Mouse (Mus musculus) cerebellum, postnatal 36 days (tissue): ENCODE results near the gene Gm29554.
"Not testable (repeated sequence)": the region's sequence is repeated elsewhere in the genome, so short reads cannot be mapped to it uniquely, and the experiment has no call there.

ENCODE experiments used
- DNase-seq, 2 experiments: peaks; one replicate each; pipeline ENCODE4 v3.0.0; 2021 to 2022; ENCODE audit warnings: mixed read lengths in 2 of 2

Gm29554 gene

DNA sequence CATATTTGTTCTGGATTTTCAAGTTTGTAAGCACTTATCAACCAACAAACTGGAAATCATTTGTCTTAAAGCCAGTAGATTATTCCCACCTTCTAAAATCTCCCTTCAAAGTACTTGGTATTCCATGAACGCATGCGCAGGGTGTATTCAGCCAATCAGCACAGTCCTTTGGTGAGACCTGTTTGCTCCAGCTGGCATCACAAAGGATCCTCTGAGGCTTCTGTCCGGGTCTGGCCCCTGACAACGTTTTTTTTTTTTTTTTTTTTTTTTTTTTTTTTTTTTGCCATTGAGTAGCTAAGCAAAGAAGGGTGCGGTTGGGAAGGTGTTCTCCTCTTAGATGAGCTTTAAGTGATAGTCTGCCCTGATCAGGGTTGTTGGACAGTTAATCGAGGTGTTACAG is at the start of gene Gm29554:
Gene Gm29554 (plus strand): TSS at position 301 of the 400 bp plus-strand sequence.
- not testable (repeated sequence) for DNase-seq
